Mouse (Mus musculus): ENCODE measurements at regions not wholly inside any gene's neighbourhood (a gene's known extent, or its start where the extent isn't known, plus 50 kb on each side); places are given as distances from the start of the nearest gene placed in this dataset.

DNA sequence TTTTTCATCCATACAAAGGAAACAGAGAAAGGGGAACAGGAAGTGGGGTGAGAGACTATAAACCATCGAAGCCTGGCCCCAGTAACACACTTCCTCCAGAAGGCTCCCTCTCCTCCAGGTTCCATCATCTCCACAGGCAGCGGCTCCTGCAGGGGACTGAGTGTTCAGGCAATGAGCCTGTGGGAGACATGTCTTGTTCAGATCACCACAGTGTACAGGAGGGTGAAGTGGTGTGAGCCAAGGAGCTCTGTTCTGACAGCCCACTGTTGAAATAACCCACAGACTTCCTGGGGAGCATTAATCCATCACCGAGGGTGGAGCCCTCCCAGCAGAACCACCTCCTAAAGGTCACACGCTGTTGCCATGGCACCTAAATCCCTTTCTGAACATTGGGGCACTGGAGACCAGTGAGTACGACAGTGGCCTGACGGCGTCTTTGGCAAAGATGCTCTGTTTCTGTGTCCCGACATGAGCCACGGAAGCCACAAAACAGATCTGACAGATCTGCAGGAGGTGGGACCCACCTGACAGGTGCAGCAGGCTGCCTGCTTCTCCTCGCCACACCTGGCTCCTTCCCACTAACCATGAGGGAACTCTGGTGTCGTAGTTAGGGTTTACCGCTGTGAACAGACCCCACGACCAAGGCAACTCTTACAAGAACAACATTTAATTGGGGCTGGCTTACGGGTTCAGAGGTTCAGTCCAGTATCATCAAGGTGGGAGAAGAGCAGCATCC lies 60.9 kb downstream of the Psmg1 start:
- DNase-seq (ENCODE audit: low read depth), result no peak

- DNase-seq (ENCODE audit: low read depth), result no peak
Observed at GRCm38 (mm10) chr16:95928290-95929260, 62.2 kb downstream of the Psmg1 start.

DNA sequence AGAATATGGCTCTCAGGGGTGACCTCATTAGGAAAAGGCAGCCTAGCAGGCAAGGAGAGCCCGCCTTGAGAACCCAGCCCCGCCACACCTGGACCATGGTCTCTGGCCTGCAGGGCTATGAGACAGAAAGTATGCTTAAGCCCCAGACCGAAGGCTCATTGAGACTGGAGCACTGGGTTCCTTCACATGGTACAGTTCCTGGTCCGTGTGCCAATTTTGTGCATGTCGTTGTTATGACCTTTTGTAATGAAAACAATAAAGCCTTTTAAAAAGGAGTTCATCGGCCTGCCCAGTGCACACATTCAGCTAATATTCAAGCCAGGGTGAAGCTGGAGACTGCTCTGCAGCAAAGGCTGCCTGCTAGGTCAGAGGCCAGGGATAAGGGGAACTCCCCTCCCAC lies 64.2 kb downstream of the Psmg1 start:
- DNase-seq (ENCODE audit: low read depth), result no peak

GRCm38 (mm10) chr16:95924716-95925115 lies 66.0 kb downstream of the Psmg1 start:
- no peak for DNase-seq (ENCODE audit: low read depth)

GRCm38 (mm10) chr16:95923991-95924390 lies 66.8 kb downstream of the Psmg1 start:
- no peak for DNase-seq (ENCODE audit: low read depth)

GRCm38 (mm10) chr16:95922369-95922934 lies 68.3 kb downstream of the Psmg1 start:
- no peak for DNase-seq (ENCODE audit: low read depth)

GRCm38 (mm10) chr16:95921169-95921568 lies 69.6 kb downstream of the Psmg1 start:
- no peak for DNase-seq (ENCODE audit: low read depth)

GRCm38 (mm10) chr16:95918651-95919425 lies 71.9 kb downstream of the Psmg1 start:
- no peak for DNase-seq (ENCODE audit: low read depth)

DNA sequence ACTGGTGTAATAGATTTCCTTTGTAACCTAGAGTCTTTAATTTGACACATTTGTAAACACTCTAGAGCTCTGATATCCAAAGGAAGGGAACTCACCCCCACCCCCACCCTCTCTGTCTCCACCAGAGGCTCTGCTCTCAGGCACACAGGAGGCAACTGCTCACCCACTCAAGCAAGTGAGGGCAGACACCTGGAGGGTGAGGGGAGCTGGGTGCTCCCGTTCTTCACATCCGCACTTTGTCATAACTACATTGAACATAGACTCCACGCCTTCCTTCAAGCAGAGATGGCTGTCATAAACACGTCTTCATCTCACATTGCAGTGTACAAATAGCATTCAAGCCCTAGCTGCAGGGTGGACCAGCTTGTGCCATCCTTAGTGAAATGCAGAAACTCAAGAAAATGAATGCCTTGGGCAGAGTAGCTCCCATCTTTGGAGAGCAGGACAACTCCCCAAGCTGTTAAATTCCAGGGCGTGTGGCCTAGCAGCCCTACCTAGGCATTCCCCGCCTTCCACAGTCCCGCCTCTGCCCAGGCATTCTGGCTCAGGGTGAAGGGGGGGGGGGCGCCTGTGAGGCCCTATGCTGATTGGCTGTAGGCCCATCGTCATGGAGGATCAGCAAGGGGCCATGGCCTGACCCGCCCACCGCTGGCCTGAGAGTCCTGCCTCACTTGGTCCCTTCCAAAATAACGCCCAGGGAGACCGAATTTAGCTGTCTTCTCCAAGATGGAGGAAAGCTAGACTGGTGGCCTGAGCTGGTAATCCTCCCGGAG lies 72.9 kb downstream of the Psmg1 start:
- DNase-seq (ENCODE audit: low read depth), result no peak

DNA sequence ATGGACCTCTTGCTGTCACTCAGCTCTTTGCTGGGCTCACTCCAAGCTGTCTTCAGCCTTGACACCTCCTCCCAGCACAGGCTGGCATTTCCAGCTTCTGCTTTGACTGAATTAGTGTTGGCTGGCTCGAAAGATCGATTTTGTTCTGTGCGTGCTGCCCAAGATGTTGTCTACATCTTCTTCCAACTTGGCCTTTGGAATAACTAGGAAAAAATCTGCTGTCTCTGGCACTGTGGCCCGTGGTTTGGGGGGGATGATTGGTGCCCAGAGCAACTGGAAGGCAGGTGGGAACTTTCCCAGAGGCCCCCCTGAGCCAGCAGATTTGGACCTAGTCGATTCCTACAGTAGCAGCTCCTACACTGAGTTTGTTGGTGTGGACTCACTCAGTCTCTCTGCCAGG lies 76.9 kb downstream of the Psmg1 start:
- no peak for DNase-seq (ENCODE audit: low read depth)

GRCm38 (mm10) chr16:95904531-95905165 lies 86.1 kb downstream of the Psmg1 start:
- DNase-seq (ENCODE audit: low read depth), result peak; percentile 49

GRCm38 (mm10) chr16:95903383-95903913 lies 87.3 kb downstream of the Psmg1 start:
- DNase-seq (ENCODE audit: low read depth), result no peak

DNA sequence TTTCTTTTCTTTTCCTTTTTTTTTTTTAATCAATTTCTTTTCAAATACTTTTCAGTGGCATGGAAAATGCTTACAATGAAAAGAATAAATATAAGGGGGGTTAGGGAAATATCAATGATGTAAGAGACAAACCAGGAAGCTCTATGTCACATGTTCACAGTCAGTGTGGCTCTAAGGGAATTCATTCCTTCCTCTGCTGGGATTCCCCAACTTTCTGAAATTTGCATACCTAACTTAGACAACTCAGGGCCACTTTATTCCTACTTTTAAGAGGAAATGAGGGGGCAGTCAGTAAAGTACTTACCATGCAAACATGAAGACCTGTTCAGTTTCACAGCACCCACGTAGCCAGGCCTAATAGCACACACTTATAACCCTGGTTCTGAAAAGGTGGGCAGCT lies 88.6 kb downstream of the Psmg1 start:
- no peak for DNase-seq (ENCODE audit: low read depth)

DNA sequence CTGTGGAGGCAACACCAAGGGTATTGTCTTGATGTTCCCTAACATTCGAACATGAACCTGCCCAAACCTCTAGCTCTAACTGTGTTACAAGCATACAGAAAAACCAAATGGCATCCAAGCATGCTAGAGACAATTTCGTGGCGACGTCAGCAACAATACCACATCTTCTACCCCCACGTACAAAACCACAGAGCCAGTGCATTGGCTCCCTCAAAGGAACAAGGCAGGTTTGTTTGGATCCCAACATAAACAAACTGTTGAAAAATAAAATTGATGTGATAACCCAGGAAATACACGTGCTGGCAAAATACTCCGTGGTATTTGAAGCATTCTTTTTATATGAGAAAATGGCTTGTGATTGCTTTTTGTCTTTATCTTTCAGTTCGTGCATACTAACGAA lies 89.4 kb downstream of the Psmg1 start:
- no peak for DNase-seq (ENCODE audit: low read depth)

DNA sequence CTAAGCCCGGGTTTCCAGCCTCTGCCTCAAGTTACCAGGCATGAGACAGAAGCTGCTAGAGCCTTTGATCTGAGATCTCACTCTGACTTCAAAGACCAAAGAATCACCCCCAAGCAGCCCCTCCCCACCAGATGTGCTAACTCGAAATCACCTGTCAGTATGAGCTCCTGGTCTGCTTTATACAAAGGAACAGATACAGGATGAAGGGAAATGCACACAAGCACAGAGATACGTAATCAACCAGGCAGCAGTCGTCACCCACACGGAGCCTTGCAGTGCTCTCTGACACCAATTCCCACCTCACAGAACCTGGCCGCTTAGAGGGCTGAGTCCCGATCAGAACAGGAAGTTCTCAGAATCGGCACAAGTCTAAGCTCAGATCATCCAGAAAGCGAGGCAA lies 90.6 kb downstream of the Psmg1 start:
- DNase-seq (ENCODE audit: low read depth), result no peak

DNA sequence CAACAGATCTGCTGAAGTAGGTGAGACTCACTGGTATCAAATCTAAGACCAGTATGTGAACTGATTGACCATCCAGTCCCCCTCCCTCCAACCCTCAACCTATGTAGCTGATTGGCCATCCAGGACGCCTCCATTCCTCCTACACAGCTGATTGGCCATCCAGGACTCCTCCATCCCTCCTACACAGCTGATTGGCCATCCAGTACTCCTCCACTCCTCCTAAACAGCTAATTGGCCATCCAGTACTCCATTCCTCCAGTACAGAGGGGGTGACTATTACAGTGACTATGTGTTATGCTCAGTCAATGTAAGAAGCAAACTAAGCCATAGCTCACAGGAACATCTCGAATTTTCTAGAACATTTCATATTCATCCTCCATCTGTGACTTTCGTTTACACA lies 91.1 kb downstream of the Psmg1 start:
- DNase-seq (ENCODE audit: low read depth), result no peak

- peak; percentile 76 for DNase-seq (ENCODE audit: low read depth)
Observed at GRCm38 (mm10) chr16:95897843-95898242, 92.9 kb downstream of the Psmg1 start.

- no peak for DNase-seq (ENCODE audit: low read depth)
Observed at GRCm38 (mm10) chr16:95896126-95896525, 94.6 kb downstream of the Psmg1 start.

DNA sequence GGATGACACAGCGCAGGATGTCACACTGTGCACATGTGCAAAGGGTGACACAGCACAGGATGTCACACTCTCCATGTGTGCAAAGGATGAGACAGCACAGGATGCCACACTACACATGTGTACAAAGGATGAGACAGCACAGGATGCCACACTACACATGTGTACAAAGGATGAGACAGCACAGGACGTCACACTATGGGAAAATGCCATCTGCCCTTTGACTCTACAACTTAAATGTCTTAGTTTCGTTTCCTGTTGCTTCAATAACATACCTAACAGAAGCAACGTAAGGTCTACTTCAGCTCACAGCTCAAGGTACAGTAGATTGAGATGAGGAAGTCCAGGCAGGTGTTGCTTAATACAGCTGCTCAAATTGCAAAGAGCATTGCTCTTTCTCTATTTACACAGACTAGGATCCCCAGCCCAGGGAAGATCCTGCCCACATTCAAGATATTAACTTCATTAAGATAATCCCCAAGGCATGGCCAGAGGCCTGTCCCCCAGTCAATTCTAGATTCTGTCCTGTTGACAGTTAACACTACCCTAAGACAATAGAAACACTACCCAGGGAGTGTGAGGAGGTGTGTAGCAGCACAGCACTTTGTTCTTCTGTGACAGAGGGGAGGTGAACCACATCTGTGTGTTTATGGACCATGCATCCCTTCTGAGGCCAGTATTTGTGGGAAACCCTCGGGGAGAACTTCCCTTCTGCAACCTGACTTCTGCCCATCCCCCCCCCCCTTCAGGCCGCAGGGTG lies 97.0 kb downstream of the Psmg1 start:
- no peak for DNase-seq (ENCODE audit: low read depth)

DNA sequence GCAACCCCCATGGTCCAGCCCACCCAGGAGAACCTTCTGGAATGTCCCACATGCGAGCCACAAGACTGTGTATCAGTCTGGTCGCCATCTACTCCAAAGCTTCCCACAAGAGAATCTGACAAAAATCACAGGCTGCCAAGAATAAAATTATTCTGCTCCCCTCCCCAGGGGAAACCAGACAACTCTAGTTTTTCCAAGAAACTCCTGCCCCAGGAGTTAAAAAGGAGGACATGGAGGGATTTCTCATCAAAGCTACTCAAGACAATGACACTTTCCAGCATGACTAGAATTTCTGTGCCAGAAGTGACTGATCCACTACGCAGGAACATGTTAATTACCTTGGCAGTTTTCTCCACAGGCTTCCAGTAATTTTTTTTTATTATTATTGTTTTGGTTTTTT lies 98.4 kb downstream of the Psmg1 start:
- DNase-seq (ENCODE audit: low read depth), result no peak
